Mouse (Mus musculus) CH12.LX (cell line): ENCODE data around the gene Emg1. TPM values are rescaled to one million over a fixed set of nuclear protein-coding genes. Genes with fewer than 3 reads are reported as not detected.

Experiments used
- DNase-seq: peaks from one replicate; pipeline ENCODE4 v3.0.0-alpha.2; 2013; ENCODE audit errors: extremely low read depth
- H3K27ac ChIP-seq: 2 replicates; pipeline ENCODE4 v1.5.1; 2012; ENCODE audit warnings: low read depth, mild to moderate bottlenecking, control low read depth, moderate library complexity; ENCODE audit not compliant: insufficient read depth
- H3K27me3 ChIP-seq: replicated peaks from 2 replicates; pipeline ENCODE3; 2012; ENCODE audit warnings: inconsistent platforms
- H3K36me3 ChIP-seq, 2 experiments: replicated peaks in 1 of 2; 2 replicates each; pipeline versions ENCODE3 to v1.6.1; 2012; ENCODE audit warnings: inconsistent platforms in 1 of 2, low read length in 1 of 2, mild to moderate bottlenecking in 1 of 2, mixed read lengths in 1 of 2, moderate library complexity in 1 of 2; ENCODE audit not compliant: control insufficient read depth in 1 of 2, insufficient read depth in 1 of 2
- H3K4me1 ChIP-seq, 2 experiments: 2 replicates each; pipeline ENCODE4 v1.6.1; 2012; ENCODE audit warnings: inconsistent platforms in 1 of 2, moderate library complexity in 1 of 2; ENCODE audit not compliant: insufficient read depth in 2 of 2, control insufficient read depth in 1 of 2
- H3K4me2 ChIP-seq: 2 replicates; pipeline ENCODE4 v1.6.1; 2012; ENCODE audit warnings: low read depth, mild to moderate bottlenecking, control low read depth; ENCODE audit not compliant: poor library complexity, insufficient read depth, severe bottlenecking
- H3K4me3 ChIP-seq, 3 experiments: fragments of 150-350 bp in 1 of 3; sonication (generic) in 1 of 3; replicated peaks in 1 of 3; 2 replicates each; pipeline versions ENCODE3 to v1.5.1; 2011 to 2012; ENCODE audit warnings: low read depth in 2 of 3, low read length in 2 of 3, mild to moderate bottlenecking in 2 of 3, moderate library complexity in 2 of 3, control low read depth in 1 of 3, improper control_type of control experiment in 1 of 3, inconsistent platforms in 1 of 3, mixed read lengths in 1 of 3; ENCODE audit not compliant: poor library complexity in 1 of 3
- H3K79me2 ChIP-seq: replicated peaks from 2 replicates; pipeline ENCODE4 v1.6.1; 2012; ENCODE audit warnings: mild to moderate bottlenecking, moderate library complexity; ENCODE audit not compliant: control insufficient read depth, poor library complexity, insufficient read depth, severe bottlenecking; ENCODE audit errors: extremely low read depth
- H3K9ac ChIP-seq: 2 replicates; pipeline ENCODE4 v1.6.1; 2012; ENCODE audit warnings: low read depth, mild to moderate bottlenecking, control low read depth, moderate library complexity; ENCODE audit not compliant: insufficient read depth
- H3K9me3 ChIP-seq: replicated peaks from 2 replicates; pipeline ENCODE3; 2012; ENCODE audit warnings: low read length, inconsistent platforms, mixed read lengths
- CHD1 ChIP-seq: IDR thresholded peaks from 2 replicates; pipeline ENCODE4 v1.6.1; 2012; ENCODE audit warnings: low read depth, low read length, improper control_type of control experiment, inconsistent platforms
- CHD2 ChIP-seq: IDR thresholded peaks from 2 replicates; pipeline ENCODE4 v1.6.1; 2011; ENCODE audit warnings: low read length, improper control_type of control experiment
- E2F4 ChIP-seq: IDR thresholded peaks from 2 replicates; pipeline ENCODE4 v1.6.1; 2011; ENCODE audit warnings: low read depth, low read length, improper control_type of control experiment; ENCODE audit not compliant: insufficient replicate concordance
- ELF1 ChIP-seq: IDR thresholded peaks from 2 replicates; pipeline ENCODE4 v1.6.1; 2014; ENCODE audit warnings: low read depth, mild to moderate bottlenecking, inconsistent platforms, low read length, improper control_type of control experiment
- EP300 ChIP-seq: IDR thresholded peaks from 2 replicates; pipeline ENCODE4 v1.6.1; 2011; ENCODE audit warnings: low read length, improper control_type of control experiment
- ETS1 ChIP-seq: conservative IDR thresholded peaks from 2 replicates; pipeline ENCODE4 v1.6.1; 2012; ENCODE audit warnings: low read depth, mild to moderate bottlenecking, inconsistent platforms, low read length, improper control_type of control experiment, moderate library complexity
- GABPA ChIP-seq: IDR thresholded peaks from 2 replicates; pipeline ENCODE4 v1.6.1; 2012; ENCODE audit warnings: low read depth, low read length, improper control_type of control experiment, inconsistent platforms; ENCODE audit not compliant: insufficient replicate concordance
- JUND ChIP-seq: conservative IDR thresholded peaks from 2 replicates; pipeline ENCODE4 v1.6.1; 2011; ENCODE audit warnings: low read depth, low read length, improper control_type of control experiment
- KAT2A ChIP-seq: IDR thresholded peaks from 2 replicates; pipeline ENCODE4 v1.6.1; 2012; ENCODE audit warnings: low read length, improper control_type of control experiment, inconsistent platforms; ENCODE audit not compliant: insufficient replicate concordance
- MAX ChIP-seq: IDR thresholded peaks from 2 replicates; pipeline ENCODE4 v1.6.1; 2011; ENCODE audit warnings: low read length, improper control_type of control experiment
- MAZ ChIP-seq: IDR thresholded peaks from 2 replicates; pipeline ENCODE4 v1.6.1; 2012; ENCODE audit warnings: low read depth, mild to moderate bottlenecking, inconsistent platforms, low read length, improper control_type of control experiment, moderate library complexity
- MEF2A ChIP-seq: IDR thresholded peaks from 2 replicates; pipeline ENCODE4 v1.6.1; 2014; ENCODE audit warnings: low read depth, mild to moderate bottlenecking, inconsistent platforms, low read length, improper control_type of control experiment, borderline replicate concordance
- MXI1 ChIP-seq: IDR thresholded peaks from 2 replicates; pipeline ENCODE4 v1.6.1; 2011; ENCODE audit warnings: mild to moderate bottlenecking, low read depth, low read length, improper control_type of control experiment
- NELFE ChIP-seq: IDR thresholded peaks from 2 replicates; pipeline ENCODE4 v1.6.1; 2011; ENCODE audit warnings: low read depth, low read length, improper control_type of control experiment
- NRF1 ChIP-seq: IDR thresholded peaks from 2 replicates; pipeline ENCODE4 v1.6.1; 2014; ENCODE audit warnings: low read depth, mild to moderate bottlenecking, inconsistent platforms, low read length, improper control_type of control experiment, moderate library complexity
- POLR2A ChIP-seq: IDR thresholded peaks from 2 replicates; pipeline ENCODE4 v1.6.1; 2011; ENCODE audit warnings: low read depth, mild to moderate bottlenecking, improper control_type of control experiment, low read length
- POLR2AphosphoS2 ChIP-seq: IDR thresholded peaks from 2 replicates; pipeline ENCODE4 v1.6.1; 2011; ENCODE audit warnings: low read depth, low read length, improper control_type of control experiment
- RAD21 ChIP-seq: IDR thresholded peaks from 2 replicates; pipeline ENCODE4 v1.6.1; 2011; ENCODE audit warnings: low read depth, mild to moderate bottlenecking, low read length, improper control_type of control experiment, moderate library complexity
- RCOR1 ChIP-seq: conservative IDR thresholded peaks from 2 replicates; pipeline ENCODE4 v1.6.1; 2012; ENCODE audit warnings: low read depth, mild to moderate bottlenecking, inconsistent platforms, low read length, improper control_type of control experiment
- TBP ChIP-seq: conservative IDR thresholded peaks from 2 replicates; pipeline ENCODE4 v1.6.1; 2011; ENCODE audit warnings: low read depth, low read length, improper control_type of control experiment
- TCF12 ChIP-seq: IDR thresholded peaks from 2 replicates; pipeline ENCODE4 v1.6.1; 2014; ENCODE audit warnings: low read depth, mild to moderate bottlenecking, inconsistent platforms, low read length, improper control_type of control experiment
- UBTF ChIP-seq: IDR thresholded peaks from 2 replicates; pipeline ENCODE4 v1.6.1; 2012; ENCODE audit warnings: low read depth, mild to moderate bottlenecking, inconsistent platforms, low read length, improper control_type of control experiment, moderate library complexity
- USF1 ChIP-seq: IDR thresholded peaks from 2 replicates; pipeline ENCODE4 v1.6.1; 2014; ENCODE audit warnings: low read depth, mild to moderate bottlenecking, inconsistent platforms, low read length, improper control_type of control experiment
- USF2 ChIP-seq: conservative IDR thresholded peaks from 2 replicates; pipeline ENCODE4 v1.6.1; 2011; ENCODE audit warnings: low read depth, low read length, improper control_type of control experiment
- ZC3H11A ChIP-seq: IDR thresholded peaks from 2 replicates; pipeline ENCODE4 v1.6.1; 2012; ENCODE audit warnings: low read depth, mild to moderate bottlenecking, inconsistent platforms, low read length, improper control_type of control experiment
- ZMIZ1 ChIP-seq: IDR thresholded peaks from 2 replicates; pipeline ENCODE4 v1.6.1; 2012; ENCODE audit warnings: low read depth, mild to moderate bottlenecking, inconsistent platforms, low read length, improper control_type of control experiment
- ZNF384 ChIP-seq: IDR thresholded peaks from 2 replicates; pipeline ENCODE4 v1.6.1; 2012; ENCODE audit warnings: low read depth, low read length, improper control_type of control experiment, inconsistent platforms
- dilution Hi-C: fragments of 300-500 bp; cut with MboI; formaldehyde crosslinking; loops from 2 replicates; pipeline ENCODE4 v1.14.3; 2020; ENCODE audit warnings: low sequenced_read_pairs; ENCODE audit not compliant: extremely low pct_unique_long_range_greater_than_20kb, extremely low pct_ligation_motif_present
- in situ Hi-C: fragments of 300-500 bp; cut with MboI; formaldehyde crosslinking; loops from 3 replicates; pipeline ENCODE4 v1.14.3; 2019; ENCODE audit warnings: low sequenced_read_pairs, low pct_ligation_motif_present, low pct_unique_long_range_greater_than_20kb, mixed read lengths
- polyA plus RNA-seq: library from polyadenylated mRNA; unstranded; fragments of >175 nt; gene quantifications from 2 replicates; pipeline ENCODE4 v1.2.1, GENCODE M21; 2012; ENCODE audit warnings: low read depth; ENCODE audit not compliant: insufficient read length
- total RNA-seq, 2 experiments: library from RNA; depleted of rRNA; stranded (reverse); fragments of 300-350 nt in 1 of 2; fragments of >200 nt in 1 of 2; gene quantifications; 2 replicates each; pipeline ENCODE4 v1.2.3; 2012 to 2014

Gene Emg1
- total and polyA plus RNA-seq, 3 experiments = 301 to 481 (median 352) TPM

DNA sequence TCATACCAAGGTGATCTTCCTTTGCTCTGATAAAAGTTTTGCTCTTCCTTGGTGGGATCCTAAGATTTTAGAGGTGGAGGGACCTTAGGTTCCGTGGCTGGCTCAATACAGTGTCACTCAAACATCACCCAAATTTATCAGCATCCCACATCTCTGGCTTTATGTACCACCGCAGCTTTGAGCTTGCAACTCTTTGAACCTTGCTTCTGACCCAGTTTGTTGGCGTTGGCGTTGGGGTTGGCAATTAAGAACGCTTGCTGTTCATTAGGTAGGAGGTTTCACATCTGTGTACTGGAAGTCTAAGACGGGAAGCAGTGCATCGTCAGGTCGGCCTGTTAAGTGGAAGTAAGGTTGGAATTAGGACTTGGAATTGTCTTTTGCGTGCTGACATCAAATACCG is 47.0 kb downstream of the Emg1 start:
- H3K4me1 ChIP-seq = peaks cover 7 to 46% of the 10 kb centered on the region in 2 experiments

DNA sequence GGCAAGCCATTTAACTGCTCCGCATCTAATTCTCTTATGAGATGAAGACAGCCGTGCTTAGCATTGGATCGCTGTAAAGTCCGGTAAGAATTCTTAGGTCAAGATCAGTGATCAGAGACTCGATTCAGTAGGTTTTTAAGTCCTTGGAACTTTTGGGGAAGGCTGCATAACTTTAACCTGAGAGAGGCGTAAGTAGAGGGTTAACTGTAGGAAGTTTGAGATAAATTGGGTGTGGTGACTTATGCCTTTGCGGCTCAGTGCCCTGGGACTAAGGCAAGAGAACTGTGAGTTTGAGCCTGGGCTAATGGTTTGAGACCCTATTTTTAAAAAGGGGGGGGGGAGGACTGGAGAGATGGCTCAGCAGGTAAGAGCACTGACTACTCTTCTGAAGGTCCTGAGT is 47.7 kb downstream of the Emg1 start:
- H3K4me2 ChIP-seq = peak overlapping the region; percentile 87
- H3K27me3 ChIP-seq = no peaks in the 10 kb centered on the region
- H3K79me2 ChIP-seq = peaks cover 13% of the 10 kb centered on the region; the same call in 1 of the 2 replicates
- H3K9me3 ChIP-seq = no peaks in the 10 kb centered on the region
- in situ Hi-C loops = no loop called here
- H3K4me3 ChIP-seq = peak overlapping the region in 2 of 3 experiments; percentile 66 to 92
- DNase-seq = no peak
- peak overlapping the region; percentile 52; the same call in 1 of the 2 replicates for H3K9ac ChIP-seq
- peaks cover 7 to 46% of the 10 kb centered on the region in 2 experiments for H3K4me1 ChIP-seq
- TF ChIP-seq CHD1 = no peak
- no peak for TF ChIP-seq ELF1
- no peak for TF ChIP-seq UBTF
- TF ChIP-seq ZMIZ1 = no peak
- TF ChIP-seq E2F4 = no peak
- TF ChIP-seq CHD2 = no peak
- no peak for TF ChIP-seq NRF1
- TF ChIP-seq ZC3H11A = no peak
- TF ChIP-seq JUND = no peak
- TF ChIP-seq RCOR1 = no peak
- no peak for TF ChIP-seq NELFE
- no peak for TF ChIP-seq GABPA
- TF ChIP-seq MAZ = no peak
- no peak for TF ChIP-seq USF1
- TF ChIP-seq MEF2A = no peak
- TF ChIP-seq MXI1 = no peak
- TF ChIP-seq MAX = no peak
- TF ChIP-seq RAD21 = no peak
- H3K27ac ChIP-seq = no peak overlapping the region
- dilution Hi-C loops = no loop called here
- H3K36me3 ChIP-seq = peaks cover 9 to 39% of the 10 kb centered on the region in 2 experiments

More for the DNA sequence above, 47.0 kb downstream of the Emg1 start:
- dilution Hi-C loops = no loop called here
- H3K27ac ChIP-seq = no peak overlapping the region
- DNase-seq = no peak
- no peaks in the 10 kb centered on the region for H3K9me3 ChIP-seq
- no peak overlapping the region for H3K9ac ChIP-seq
- no peaks in the 10 kb centered on the region for H3K27me3 ChIP-seq
- no peak overlapping the region for H3K4me3 ChIP-seq
- in situ Hi-C loops = no loop called here
- TF ChIP-seq GABPA (no peak), USF1 (no peak), JUND (no peak), RCOR1 (no peak), TBP (no peak), ETS1 (no peak), EP300 (no peak), POLR2A (no peak), USF2 (no peak), ZNF384 (no peak), NELFE (no peak), POLR2AphosphoS2 (no peak), ZMIZ1 (no peak), KAT2A (no peak), MEF2A (no peak), TCF12 (no peak), ZC3H11A (no peak)
- TF ChIP-seq, all 38 proteins: peak for 0
- peaks cover 13% of the 10 kb centered on the region; the same call in 1 of the 2 replicates for H3K79me2 ChIP-seq
- H3K36me3 ChIP-seq = peaks cover 9 to 44% of the 10 kb centered on the region in 2 experiments
- no peak overlapping the region for H3K4me2 ChIP-seq
